Mouse (Mus musculus) bone marrow, adult 2 months (tissue): ENCODE data around the gene Aanat.

Source experiments
- CTCF ChIP-seq: fragments of 200-500 bp; IDR thresholded peaks from 2 replicates; pipeline ENCODE4 v1.5.1; 2011; ENCODE audit warnings: low read length, control low read depth; ENCODE audit not compliant: control insufficient read depth, insufficient read depth
- POLR2A ChIP-seq: fragments of 200-500 bp; IDR thresholded peaks from 2 replicates; pipeline ENCODE4 v1.6.1; 2011; ENCODE audit warnings: low read depth, mild to moderate bottlenecking, control low read depth, low read length, borderline replicate concordance; ENCODE audit not compliant: control insufficient read depth

DNA sequence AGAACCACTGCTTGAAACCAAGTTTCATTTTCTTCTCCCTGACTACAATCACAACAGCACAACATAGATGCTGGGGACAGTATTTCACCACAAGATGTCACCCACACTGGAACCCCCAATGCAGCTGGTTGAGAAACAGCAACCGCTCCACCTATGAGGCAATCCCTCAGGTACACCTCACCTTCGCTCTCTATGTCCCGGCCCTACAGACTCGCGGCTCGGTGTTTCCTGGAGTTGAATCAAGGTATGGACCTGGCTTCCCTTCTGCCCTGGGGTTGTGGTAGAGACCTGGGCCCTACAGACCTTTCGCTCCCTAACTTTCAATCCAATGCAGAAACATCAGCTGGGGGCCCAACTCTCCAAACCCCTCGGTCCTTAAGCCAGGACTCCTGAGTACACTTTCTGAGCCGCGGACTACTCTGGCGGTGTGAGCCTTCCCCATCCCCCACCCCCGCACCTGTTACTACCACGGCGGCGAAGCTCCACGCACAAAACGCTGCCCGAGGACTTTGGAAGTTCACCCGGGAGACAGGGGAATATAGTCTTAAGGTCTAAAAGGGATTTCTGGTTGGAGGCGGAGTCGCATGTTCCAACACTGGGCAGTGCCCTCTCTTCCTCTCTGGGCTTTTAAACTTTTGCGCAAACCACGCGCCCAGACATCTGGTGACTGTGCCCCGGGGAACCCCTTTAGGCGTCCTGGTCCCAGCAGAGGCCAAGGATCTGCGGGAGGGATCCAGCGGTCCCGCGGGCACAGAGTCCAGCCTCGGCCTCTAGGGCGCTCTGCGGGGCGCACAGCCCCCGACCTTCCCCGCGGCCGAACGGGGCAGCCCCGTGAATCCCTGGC lies 37.3 kb downstream of the Aanat start:
- no peak for TF ChIP-seq CTCF
- TF ChIP-seq POLR2A = no peak
